Mouse (Mus musculus) lung, postnatal 10 days (tissue): ENCODE data around the gene P2rx7.

Experiments
- DNase-seq: peaks from one replicate; pipeline ENCODE4 v3.0.0; 2021

P2rx7 gene

DNA sequence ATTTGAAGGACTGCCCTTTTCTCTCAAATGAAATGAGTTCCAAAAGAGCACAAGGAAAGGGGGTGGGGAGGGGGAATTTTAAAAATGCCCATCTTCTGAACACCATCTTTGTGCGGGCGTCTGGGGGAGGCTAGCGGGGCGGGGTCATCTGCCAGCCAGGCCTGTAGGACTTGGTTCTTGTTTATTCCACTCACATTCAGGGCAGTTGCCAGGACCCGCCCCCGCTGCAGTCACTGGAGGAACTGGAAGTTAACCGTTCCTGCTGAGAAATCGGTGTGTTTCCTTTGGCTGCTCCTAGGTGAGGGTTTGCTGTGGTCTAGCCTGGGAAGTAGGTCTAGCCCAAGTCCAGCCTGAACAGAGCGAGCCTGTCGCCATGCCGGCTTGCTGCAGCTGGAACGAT is at the start of gene P2rx7:
P2rx7 (plus strand) TSS at position 211 of the 400 bp plus-strand sequence.
- peak; percentile 90 for DNase-seq

DNA sequence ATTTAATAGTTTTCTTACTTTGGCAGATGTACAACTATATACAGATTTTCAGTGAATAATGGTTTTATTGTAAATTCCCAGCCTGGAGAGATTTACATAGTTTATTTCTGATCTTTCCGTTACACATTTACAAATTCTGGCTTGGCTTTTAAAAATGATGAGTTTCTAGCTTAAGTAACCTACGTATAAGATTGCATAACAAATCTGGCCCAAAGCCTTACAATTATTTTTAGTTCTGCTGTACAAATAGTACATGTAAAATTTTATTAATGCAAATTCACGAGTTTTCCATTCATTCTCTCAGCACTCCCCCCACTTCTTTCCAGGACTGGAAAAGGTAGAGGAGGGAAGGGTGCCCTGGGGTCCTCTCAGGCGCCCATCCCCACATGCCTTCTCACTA is 48.2 kb upstream of the P2rx7 start:
- no peak for DNase-seq

DNA sequence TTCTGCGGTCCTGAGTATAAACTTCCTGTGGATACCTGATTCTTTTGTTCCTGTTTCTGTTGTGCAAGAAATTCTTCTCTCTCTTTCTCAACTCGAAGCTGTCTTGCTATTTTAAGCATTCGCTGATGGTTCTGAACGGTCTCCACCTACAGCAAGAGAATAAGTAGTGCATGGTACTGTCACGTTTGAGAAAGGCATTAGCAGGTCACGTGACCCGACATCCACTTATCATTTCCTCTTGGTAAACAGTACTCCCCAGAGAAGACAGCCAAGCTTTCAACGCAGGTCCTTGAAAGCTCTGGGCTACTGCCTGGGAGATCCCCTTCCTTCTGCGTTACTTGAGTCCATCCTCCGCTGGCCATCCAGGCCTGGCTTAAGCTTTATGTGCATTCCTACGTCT is 41.5 kb upstream of the P2rx7 start:
- DNase-seq = peak; percentile 91

- DNase-seq = no peak
Observed at GRCm38 (mm10) chr5:122604894-122605293, 38.8 kb upstream of the P2rx7 start.

DNA sequence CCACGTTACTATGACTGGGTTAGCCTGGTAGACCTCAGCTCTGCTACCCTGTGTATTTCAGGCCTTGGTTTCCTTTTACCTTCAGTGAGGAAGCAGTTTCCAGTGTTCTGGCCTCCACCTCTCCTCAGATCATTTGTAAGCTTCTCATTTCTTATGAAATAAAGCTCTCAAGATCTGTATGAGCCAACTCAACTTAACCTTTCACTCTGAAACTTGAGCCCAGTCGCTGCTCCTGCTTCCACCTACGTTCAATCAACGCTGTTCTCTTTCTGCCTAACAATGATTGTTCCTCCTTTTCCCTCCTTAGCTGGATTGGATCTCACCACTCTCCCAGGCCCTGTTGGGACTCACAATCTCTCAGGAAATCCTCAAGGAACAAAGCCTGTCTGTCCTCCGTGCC is 32.1 kb upstream of the P2rx7 start:
- no peak for DNase-seq

- DNase-seq = peak; percentile 97
Observed at GRCm38 (mm10) chr5:122613908-122614732, 29.6 kb upstream of the P2rx7 start, which contains the start of gene Ift81. Gene Ift81, minus strand, starts transcription at chr5:122614518.

- DNase-seq = no peak
Observed at GRCm38 (mm10) chr5:122617718-122618117, 26.0 kb upstream of the P2rx7 start.

GRCm38 (mm10) chr5:122619686-122620296 is 23.9 kb upstream of the P2rx7 start:
- no peak for DNase-seq

DNA sequence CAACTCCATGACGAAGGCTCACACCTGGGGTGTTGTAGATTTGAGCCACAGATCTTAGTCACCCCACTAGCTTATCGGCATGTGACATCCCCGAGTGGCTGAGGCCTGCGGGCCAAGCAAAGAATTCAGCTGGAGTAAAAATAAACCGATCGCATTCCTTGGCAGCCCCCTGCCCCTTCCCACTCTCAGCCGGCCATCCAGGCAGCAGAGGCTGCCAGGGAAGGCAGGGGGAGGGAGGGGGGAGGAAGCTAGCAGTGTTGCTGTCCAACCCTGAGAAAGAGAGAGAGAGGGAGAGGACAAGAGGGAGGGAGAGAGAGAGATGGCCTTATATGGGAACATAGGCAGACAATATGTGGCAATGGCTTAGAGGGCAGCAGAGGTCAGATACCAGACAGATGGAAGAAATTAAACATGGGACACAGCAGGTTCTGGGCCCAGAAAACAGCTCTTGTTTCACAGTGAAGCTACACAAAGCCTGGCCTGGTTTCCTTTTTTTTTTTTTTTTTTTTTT is 22.3 kb upstream of the P2rx7 start:
- peak; percentile 90 for DNase-seq

DNA sequence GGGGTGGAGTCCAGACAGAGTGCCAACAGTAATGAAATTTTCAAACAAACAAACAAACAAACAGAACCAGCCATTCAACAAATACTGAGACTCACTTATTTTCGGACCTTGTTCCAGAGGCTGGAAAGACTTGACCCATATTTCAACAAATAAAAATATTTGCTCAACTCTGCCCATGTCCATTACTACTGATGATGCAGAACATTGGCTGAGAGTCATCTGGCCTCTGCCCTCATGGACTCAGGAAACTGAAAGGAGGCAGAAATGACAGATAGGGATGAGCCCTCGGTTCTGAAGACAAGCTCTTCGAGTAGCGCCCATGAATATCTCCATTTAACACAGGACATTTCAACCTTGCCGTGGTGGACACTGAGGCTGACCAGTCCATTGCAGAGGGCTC is 21.2 kb upstream of the P2rx7 start:
- peak; percentile 52 for DNase-seq

DNA sequence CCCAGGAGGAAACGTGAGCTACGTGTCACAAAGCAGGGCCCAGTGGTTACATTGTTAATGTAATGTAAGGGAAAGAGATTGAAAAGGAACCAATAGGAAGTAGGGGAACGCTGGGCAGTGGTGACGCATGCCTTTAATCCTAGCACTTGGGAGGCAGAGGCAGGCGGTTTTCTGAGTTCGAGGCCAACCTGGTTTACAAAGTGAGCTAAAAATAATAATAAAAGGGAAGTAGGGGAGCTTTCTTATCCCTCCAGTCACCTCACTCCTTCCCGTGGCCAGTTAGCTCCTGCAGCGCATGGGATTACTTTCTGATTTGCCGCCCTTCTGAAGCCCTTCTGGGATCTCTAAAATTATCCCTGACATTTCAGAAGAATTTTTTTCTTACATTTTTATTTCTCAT is 19.9 kb upstream of the P2rx7 start:
- no peak for DNase-seq

DNA sequence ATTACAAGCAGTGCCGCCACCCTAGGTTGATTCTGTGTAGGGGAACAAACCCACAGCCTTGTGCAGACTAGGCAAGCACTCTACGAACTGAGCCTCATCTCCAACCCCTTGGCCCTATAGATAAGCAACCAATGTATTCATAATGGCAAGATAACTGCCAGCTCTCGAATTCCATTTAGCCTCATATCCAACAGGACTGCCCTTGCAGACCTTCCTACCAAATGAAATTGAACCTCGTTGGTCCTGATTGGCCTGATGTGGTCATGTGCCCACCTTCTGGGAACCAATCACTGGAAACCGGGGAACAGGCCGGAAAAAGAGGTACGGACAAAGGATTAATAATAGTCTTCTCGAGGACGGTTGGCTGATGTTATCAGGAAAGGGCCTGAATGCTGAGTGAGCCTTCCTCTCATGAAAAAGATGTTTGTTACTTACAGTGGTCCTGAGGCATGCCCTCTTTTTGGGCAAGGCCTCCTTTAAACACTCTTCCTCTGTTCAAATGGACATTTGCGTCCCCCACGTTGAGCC is 18.7 kb upstream of the P2rx7 start:
- DNase-seq = no peak

DNA sequence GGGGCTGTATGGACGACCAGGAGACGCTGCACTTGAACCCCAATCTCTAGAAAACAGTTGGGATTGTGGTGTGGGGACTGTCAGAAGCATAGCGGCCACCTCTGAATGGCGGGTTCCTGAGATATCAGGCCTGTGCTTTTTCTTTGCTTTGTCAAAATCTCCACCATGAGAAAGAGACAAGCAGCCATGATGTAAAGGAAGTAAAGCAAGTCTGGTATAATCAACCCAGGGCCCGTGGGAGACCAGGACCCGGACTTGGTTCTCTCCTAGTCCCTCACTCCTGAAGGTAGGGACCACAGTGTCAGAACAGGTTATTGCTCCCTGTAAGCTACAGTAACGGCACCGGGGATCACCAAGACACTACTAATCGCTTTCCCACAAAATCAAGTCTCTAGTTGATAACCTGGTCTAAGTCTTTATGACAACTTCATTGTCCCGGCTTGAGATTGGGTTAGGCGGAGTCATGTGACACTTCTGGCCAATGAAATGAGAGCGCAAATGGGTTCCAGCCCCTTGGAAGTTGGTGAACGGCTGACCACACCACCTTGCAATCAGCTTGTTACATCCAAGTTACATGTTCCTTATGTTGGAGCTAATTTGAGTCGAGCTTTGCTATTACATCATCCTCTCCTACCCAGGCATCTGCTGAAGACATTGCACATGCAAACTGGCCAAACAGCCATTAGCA is 18.0 kb upstream of the P2rx7 start:
- DNase-seq = no peak

DNA sequence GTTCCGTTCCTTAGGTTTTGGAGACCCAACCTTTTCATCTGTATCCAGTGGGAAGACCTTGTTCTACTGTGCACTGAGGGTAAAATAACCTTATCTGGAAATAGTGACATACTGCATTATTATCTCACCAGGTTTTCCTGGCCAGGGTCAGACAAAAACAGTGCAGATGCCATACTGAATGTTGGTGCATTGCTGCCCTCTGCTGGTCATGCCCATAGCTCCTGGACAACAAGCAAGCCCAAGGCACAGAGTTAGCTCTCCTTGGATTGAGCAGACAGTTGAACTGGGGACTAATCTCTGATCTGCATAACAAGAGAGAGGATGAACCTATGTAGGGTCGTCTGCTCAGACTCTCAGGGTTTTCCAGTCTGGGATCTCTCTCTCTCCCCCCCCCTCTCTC is 16.5 kb upstream of the P2rx7 start:
- peak; percentile 92 for DNase-seq

DNA sequence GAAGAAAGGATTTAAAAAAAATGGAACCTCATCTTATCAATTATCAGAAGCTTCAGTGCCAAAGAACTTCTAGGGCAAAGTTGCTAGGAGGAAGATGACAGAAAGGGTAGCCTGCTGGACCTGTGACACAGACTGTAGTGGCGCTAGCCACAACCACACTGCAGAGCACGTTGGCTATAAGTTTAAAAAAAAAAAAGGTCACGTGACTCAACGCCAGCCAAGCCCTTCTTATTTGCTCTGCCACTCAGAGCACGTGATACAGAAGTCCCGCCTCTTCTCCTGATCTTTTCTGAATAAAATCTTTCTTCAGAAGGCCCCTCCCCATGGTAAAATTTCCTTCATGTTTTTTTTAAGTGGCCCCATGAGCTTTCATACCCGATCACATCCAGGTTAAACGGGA is 8.5 kb upstream of the P2rx7 start:
- no peak for DNase-seq

- DNase-seq = peak; percentile 46
Observed at GRCm38 (mm10) chr5:122636308-122636707, 7.4 kb upstream of the P2rx7 start.

- peak; percentile 53 for DNase-seq
Observed at GRCm38 (mm10) chr5:122636958-122637357, 6.8 kb upstream of the P2rx7 start.

DNA sequence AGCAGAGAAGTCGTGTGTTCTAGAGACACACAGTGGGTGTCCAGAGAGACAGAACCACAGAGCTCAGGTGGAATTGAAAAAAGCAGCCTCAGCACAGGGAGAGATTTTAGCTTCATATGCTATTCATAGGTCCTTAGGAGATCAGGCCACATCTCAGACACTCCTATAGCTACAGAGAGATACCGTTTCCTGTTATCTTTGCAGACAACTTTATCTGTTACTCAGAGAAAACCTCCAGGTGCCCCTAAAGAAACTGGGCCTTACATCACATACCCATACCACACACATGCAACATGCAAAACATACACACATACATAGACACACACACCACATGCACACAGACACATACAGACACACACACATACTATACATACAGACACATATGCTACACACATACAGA is 5.4 kb upstream of the P2rx7 start:
- no peak for DNase-seq

DNA sequence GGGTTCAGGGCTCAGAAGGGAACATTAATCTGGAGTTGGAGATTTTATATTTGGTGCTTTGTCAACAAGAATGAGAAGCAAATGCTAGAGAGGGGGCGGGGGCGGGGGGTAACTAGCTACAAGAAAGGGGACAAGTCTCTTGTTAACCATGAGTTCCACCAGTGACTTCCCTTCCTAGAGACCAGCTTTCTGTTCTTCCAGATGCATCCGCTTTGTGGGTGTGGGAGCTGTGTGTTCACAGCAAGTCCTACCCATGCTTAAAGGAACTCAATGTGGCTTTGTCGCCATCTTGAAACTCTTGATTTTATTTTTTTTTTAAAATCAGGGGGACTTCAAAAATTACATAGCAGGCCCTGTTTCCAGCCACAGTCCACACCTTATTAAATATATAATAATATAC is 4.2 kb upstream of the P2rx7 start:
- no peak for DNase-seq

- no peak for DNase-seq
Observed at GRCm38 (mm10) chr5:122639986-122640385, 3.7 kb upstream of the P2rx7 start.

GRCm38 (mm10) chr5:122644111-122644607 is 448 bp downstream of the P2rx7 start:
- DNase-seq = peak; percentile 68

GRCm38 (mm10) chr5:122645290-122645689 is 1.6 kb downstream of the P2rx7 start:
- DNase-seq = no peak

DNA sequence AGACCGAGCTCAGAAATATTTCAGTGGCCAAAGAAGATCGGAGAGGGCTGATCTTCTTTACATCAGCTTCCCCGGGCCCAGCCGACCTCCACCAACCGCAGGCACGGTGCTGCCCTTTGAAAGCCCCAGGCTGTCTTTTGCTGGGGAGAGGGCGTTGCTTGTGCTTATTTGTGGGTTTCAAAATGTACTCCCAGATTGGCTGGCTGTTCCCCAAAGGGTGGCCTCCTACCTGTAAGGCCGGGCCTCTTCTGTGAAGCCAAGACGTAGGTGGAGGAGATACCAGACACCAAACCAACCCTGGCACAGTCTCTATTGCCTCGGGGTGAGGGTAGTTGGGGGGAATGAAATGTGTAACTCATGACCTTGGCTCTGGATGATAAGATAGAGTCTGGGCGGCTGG is 2.3 kb downstream of the P2rx7 start:
- DNase-seq = no peak
